8 mouse cellular contexts compared by ENCODE assay signal in the genomic region with DNA sequence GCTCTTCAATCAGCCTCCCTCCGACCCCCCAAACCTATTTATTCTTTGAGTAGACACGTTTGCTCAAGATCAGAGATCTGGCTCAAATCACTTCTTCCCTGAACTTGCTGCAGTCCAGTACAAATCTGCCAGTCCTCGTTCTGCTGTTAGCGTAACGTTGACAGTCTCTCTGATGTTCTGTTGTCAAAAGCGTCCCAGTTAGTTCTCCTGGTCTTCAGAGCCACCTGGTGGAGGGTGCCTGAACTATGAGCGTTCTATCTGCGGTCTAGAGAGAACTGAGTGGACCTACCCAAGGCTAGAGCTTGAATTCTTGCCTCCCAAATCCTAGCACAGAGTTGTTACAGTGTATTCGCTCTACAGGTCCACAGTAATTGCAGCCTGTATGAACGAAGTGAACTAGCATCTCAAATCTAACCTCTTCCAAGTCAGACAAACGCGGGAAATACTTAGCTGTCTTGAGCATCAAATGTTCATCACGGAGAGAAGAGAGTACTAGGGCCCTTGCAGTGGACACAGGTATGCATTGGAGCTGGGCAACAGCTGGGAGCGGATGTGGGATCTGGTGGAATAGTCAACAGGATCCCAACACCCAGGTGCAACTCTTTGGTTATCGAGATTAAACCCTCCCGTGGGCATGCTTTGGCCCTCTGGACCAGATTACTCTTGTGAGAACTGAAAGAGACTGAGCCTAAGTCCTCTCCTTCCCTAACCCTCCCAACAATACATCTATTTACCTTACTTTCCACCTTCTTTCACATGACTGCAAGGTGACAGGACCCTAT. TPM values are rescaled to one million over a fixed set of nuclear protein-coding genes. Genes with fewer than 3 reads are reported as not detected.
DNase-seq lines count a peak whose midpoint lies in the region; ATAC-seq and TF ChIP-seq lines count a peak whose summit lies in the region.

No protein-coding gene starts in this region.

- H3K79me2 ChIP-seq in CH12.LX (replicated peaks; ENCODE audit: control insufficient read depth, extremely low read depth, insufficient read depth, poor library complexity, severe bottlenecking) (peaks cover 2% of the 10 kb centered on the region), myocyte (ENCODE audit: control insufficient read depth, insufficient read depth) (peaks cover 21% of the 10 kb centered on the region)

- DNase-seq in CH12.LX (ENCODE audit: extremely low read depth), result peak; percentile 91
- DNase-seq in kidney, postnatal 0 days (ENCODE audit: low spot score), result peak; percentile 95
- peak; percentile 73 for DNase-seq in liver, embryonic 11.5 days (ENCODE audit: low spot score)

- H3K4me1 ChIP-seq in CH12.LX (ENCODE audit: control insufficient read depth in 1 of 2, insufficient read depth in 2 of 2), result peaks cover 15 to 25% of the 10 kb centered on the region in 2 experiments
- peaks cover 4% of the 10 kb centered on the region; the same call in 1 of the 2 replicates for H3K4me1 ChIP-seq in brown adipose tissue, adult 24 weeks (ENCODE audit: control insufficient read depth, insufficient read depth, insufficient read length, low read length)
- H3K4me1 ChIP-seq in heart, embryonic 12.5 days (replicated peaks), result peaks cover 28% of the 10 kb centered on the region
- peaks cover 8% of the 10 kb centered on the region; the same call in 1 of the 2 replicates for H3K4me1 ChIP-seq in kidney, postnatal 0 days (replicated peaks; ENCODE audit: insufficient read depth, low read length)
- H3K4me1 ChIP-seq in liver, embryonic 11.5 days (replicated peaks; ENCODE audit: control insufficient read depth, insufficient read depth, low read length), result peaks cover 15% of the 10 kb centered on the region
- H3K4me1 ChIP-seq in stomach, embryonic 14.5 days (ENCODE audit: control insufficient read depth, insufficient read depth, low read length), result peaks cover 9% of the 10 kb centered on the region; the same call in 1 of the 2 replicates

- H3K36me3 ChIP-seq in CH12.LX (replicated peaks in 1 of 2; ENCODE audit: control insufficient read depth in 1 of 2, insufficient read depth in 1 of 2, low read length in 1 of 2) (peaks cover 0 to 17% of the 10 kb centered on the region in 2 experiments), myocyte (ENCODE audit: control insufficient read depth, insufficient read depth) (no peaks in the 10 kb centered on the region)
- peaks cover 4% of the 10 kb centered on the region; the same call in 1 of the 2 replicates for H3K36me3 ChIP-seq in heart, embryonic 12.5 days
- H3K36me3 ChIP-seq in kidney, postnatal 0 days (ENCODE audit: insufficient read depth, low read length), result 0 out of 2 replicates have a peak, but pooled peaks cover 3% of the 10 kb centered on the region
- no peaks in the 10 kb centered on the region for H3K36me3 ChIP-seq in liver, embryonic 11.5 days (ENCODE audit: control insufficient read depth, insufficient read depth, low read length)
- peaks cover 2% of the 10 kb centered on the region; the same call in 1 of the 2 replicates for H3K36me3 ChIP-seq in stomach, embryonic 14.5 days (ENCODE audit: control insufficient read depth, insufficient read depth, low read length)

- TF ChIP-seq CTCF in CH12.LX (conservative IDR thresholded peaks at IDR 0.05 in 1 of 2, IDR thresholded peaks at IDR 0.05 in 1 of 2; ENCODE audit: low read depth in 2 of 2, low read length in 2 of 2), result peak; percentile 71 to 99; a peak in 3 of 4 replicates
- peak; percentile 91 for TF ChIP-seq CTCF in kidney, postnatal 0 days (IDR thresholded peaks at IDR 0.05; ENCODE audit: low read depth)

- ATAC-seq in erythroid progenitor cell, adult 5-6 weeks (replicated peaks; ENCODE audit: low FRiP score, poor library complexity, severe bottlenecking), result peak; percentile 80
- ATAC-seq in heart, embryonic 12.5 days (ENCODE audit: insufficient number of reproducible peaks, low FRiP score), result peak; percentile 83
- ATAC-seq in kidney, postnatal 0 days (replicated peaks; ENCODE audit: low FRiP score, low read depth), result peak; percentile 84
- ATAC-seq in liver, embryonic 11.5 days (replicated peaks; ENCODE audit: low FRiP score), result peak; percentile 77
- peak; percentile 78 for ATAC-seq in stomach, embryonic 14.5 days (ENCODE audit: insufficient number of reproducible peaks, insufficient read depth, low FRiP score, low read depth)

- peak overlapping the region; percentile 81; the same call in 1 of the 2 replicates for H3K4me2 ChIP-seq in CH12.LX (ENCODE audit: insufficient read depth, low read depth, poor library complexity, severe bottlenecking)
- peak overlapping the region; percentile 87 for H3K4me2 ChIP-seq in heart, embryonic 12.5 days
- peak overlapping the region; percentile 66 for H3K4me2 ChIP-seq in kidney, postnatal 0 days (ENCODE audit: low read length)
- H3K4me2 ChIP-seq in liver, embryonic 11.5 days, result peak overlapping the region; percentile 92
- H3K4me2 ChIP-seq in myocyte (ENCODE audit: low read depth), result peak overlapping the region; percentile 100
- H3K4me2 ChIP-seq in stomach, embryonic 14.5 days (replicated peaks; ENCODE audit: low read depth, low read length), result peak overlapping the region; percentile 62

- no peak overlapping the region for H3K27ac ChIP-seq in CH12.LX (ENCODE audit: insufficient read depth, low read depth)
- no peak overlapping the region for H3K27ac ChIP-seq in brown adipose tissue, adult 24 weeks (replicated peaks; ENCODE audit: low read depth, low read length)
- no peak overlapping the region for H3K27ac ChIP-seq in heart, embryonic 12.5 days (ENCODE audit: poor library complexity, severe bottlenecking)
- peak overlapping the region; percentile 85; the same call in 1 of the 2 replicates for H3K27ac ChIP-seq in kidney, postnatal 0 days
- H3K27ac ChIP-seq in liver, embryonic 11.5 days (ENCODE audit: low read depth, low read length), result no peak overlapping the region
- H3K27ac ChIP-seq in stomach, embryonic 14.5 days (ENCODE audit: low read length), result no peak overlapping the region

- dilution Hi-C loops in CH12.LX (cut with MboI; ENCODE audit: extremely low pct_ligation_motif_present, extremely low pct_unique_long_range_greater_than_20kb, low sequenced_read_pairs), result no loop called here

- peak overlapping the region; percentile 17 for H3ac ChIP-seq in myocyte (ENCODE audit: control insufficient read depth, insufficient read length)

- TF ChIP-seq POLR2A in CH12.LX (IDR thresholded peaks at IDR 0.05; ENCODE audit: low read depth, low read length) (no peak), myocyte (IDR thresholded peaks at IDR 0.05; ENCODE audit: insufficient read length, low read depth) (no peak)

- 28% methylated on average over 16 of the region's 16 CpGs for WGBS in heart, embryonic 12.5 days
- 33% methylated on average over 16 of the region's 16 CpGs for WGBS in kidney, postnatal 0 days
- WGBS in liver, embryonic 11.5 days, result 28% methylated on average over 16 of the region's 16 CpGs
- 25% methylated on average over 16 of the region's 16 CpGs for WGBS in stomach, embryonic 14.5 days

- no peak overlapping the region for H3K9ac ChIP-seq in CH12.LX (ENCODE audit: insufficient read depth, low read depth)
- H3K9ac ChIP-seq in heart, embryonic 12.5 days, result no peak overlapping the region
- H3K9ac ChIP-seq in kidney, postnatal 0 days (ENCODE audit: low read depth, low read length), result 0 out of 2 replicates have a peak overlapping the region, but pooled peaks have one; percentile 82
- H3K9ac ChIP-seq in liver, embryonic 11.5 days (ENCODE audit: low read depth, low read length), result no peak overlapping the region
- no peak overlapping the region for H3K9ac ChIP-seq in stomach, embryonic 14.5 days (replicated peaks; ENCODE audit: low read depth, low read length)

- H3K9me3 ChIP-seq in CH12.LX (replicated peaks; ENCODE audit: low read length), result no peaks in the 10 kb centered on the region
- no peaks in the 10 kb centered on the region for H3K9me3 ChIP-seq in heart, embryonic 12.5 days (replicated peaks)
- no peaks in the 10 kb centered on the region for H3K9me3 ChIP-seq in kidney, postnatal 0 days (replicated peaks; ENCODE audit: low read length)
- H3K9me3 ChIP-seq in liver, embryonic 11.5 days (ENCODE audit: control insufficient read depth, low read length), result no peaks in the 10 kb centered on the region
- H3K9me3 ChIP-seq in stomach, embryonic 14.5 days (ENCODE audit: control insufficient read depth, low read depth, low read length), result no peaks in the 10 kb centered on the region

- TF ChIP-seq RAD21 in CH12.LX (IDR thresholded peaks at IDR 0.05; ENCODE audit: low read depth, low read length), result peak; percentile 100

- H3K4me3 ChIP-seq in CH12.LX (replicated peaks in 1 of 3; ENCODE audit: low read depth in 2 of 3, low read length in 2 of 3, poor library complexity in 1 of 3), result peak overlapping the region; percentile 36 to 77 (median 41)
- peak overlapping the region; percentile 94 for H3K4me3 ChIP-seq in brown adipose tissue, adult 24 weeks (ENCODE audit: insufficient read depth, low read depth, low read length)
- peak overlapping the region; percentile 69 for H3K4me3 ChIP-seq in heart, embryonic 12.5 days
- peak overlapping the region; percentile 79 for H3K4me3 ChIP-seq in kidney, postnatal 0 days (replicated peaks; ENCODE audit: low read depth, low read length)
- peak overlapping the region; percentile 68 for H3K4me3 ChIP-seq in liver, embryonic 11.5 days (ENCODE audit: low read depth, low read length)
- peak overlapping the region; percentile 39 for H3K4me3 ChIP-seq in myocyte
- peak overlapping the region; percentile 58 for H3K4me3 ChIP-seq in stomach, embryonic 14.5 days (ENCODE audit: low read depth, low read length)

- no peak; the same call in 1 of the 2 replicates for TF ChIP-seq EP300 in CH12.LX (IDR thresholded peaks at IDR 0.05; ENCODE audit: low read length)

- H3K27me3 ChIP-seq in CH12.LX (replicated peaks), result no peaks in the 10 kb centered on the region
- H3K27me3 ChIP-seq in heart, embryonic 12.5 days (replicated peaks), result peaks cover 12% of the 10 kb centered on the region; the same call in 1 of the 2 replicates
- no peaks in the 10 kb centered on the region for H3K27me3 ChIP-seq in kidney, postnatal 0 days (ENCODE audit: insufficient read depth, low read length)
- H3K27me3 ChIP-seq in liver, embryonic 11.5 days (replicated peaks; ENCODE audit: control insufficient read depth, insufficient read depth, low read length), result no peaks in the 10 kb centered on the region
- H3K27me3 ChIP-seq in myocyte (ENCODE audit: control insufficient read depth, insufficient read depth, insufficient read length), result no peaks in the 10 kb centered on the region
- H3K27me3 ChIP-seq in stomach, embryonic 14.5 days (ENCODE audit: control insufficient read depth, insufficient read depth, low read length), result no peaks in the 10 kb centered on the region

- in situ Hi-C loops in CH12.LX (cut with MboI; ENCODE audit: low pct_ligation_motif_present, low pct_unique_long_range_greater_than_20kb, low sequenced_read_pairs), result no loop called here

RNA-seq across cellular contexts. Expression of a gene that starts 0.7 kb away (rescaled TPM):
- 30.5 and 38.7 TPM in 2 replicates for total RNA-seq in CH12.LX (2012; rRNA removed)
- 16.9 and 21.3 TPM in 2 replicates for total RNA-seq in CH12.LX (2014; rRNA removed)
- polyA plus RNA-seq in CH12.LX (2012; ENCODE audit: insufficient read length, low read depth), result 32.3 and 42.8 TPM in 2 replicates
- 1.5 and 3.1 TPM in 2 replicates for polyA plus RNA-seq in brown adipose tissue, adult 24 weeks (2012; ENCODE audit: insufficient read depth, insufficient read length, missing spikeins)
- 6.1 and 16.3 TPM in 2 replicates for total RNA-seq in erythroid progenitor cell, adult 5-6 weeks (2015; ENCODE audit: low replicate concordance)
- total RNA-seq in erythroid progenitor cell, adult 5-6 weeks (2017; ENCODE audit: low replicate concordance), result 9.1 and 16.4 TPM in 2 replicates
- 10.6 and 10.8 TPM in 2 replicates for polyA plus RNA-seq in heart, embryonic 12.5 days (2016; fragmentation: Nextera tagmentation; extraction: Ambion mirVana)
- polyA plus RNA-seq in kidney, postnatal 0 days (2015; fragmentation: Nextera tagmentation; extraction: Ambion mirVana), result 17.9 and 19.6 TPM in 2 replicates
- polyA plus RNA-seq in liver, embryonic 11.5 days (2014; fragmentation: Nextera tagmentation; extraction: Ambion mirVana), result 10.6 and 15.5 TPM in 2 replicates
- polyA plus RNA-seq in myocyte (2012; fragmentation: generic; extraction: Trizol), result 10.8 TPM
- polyA plus RNA-seq in stomach, embryonic 14.5 days (2014; fragmentation: Nextera tagmentation; extraction: Ambion mirVana), result 28.8 and 30.4 TPM in 2 replicates

RNA-seq across cellular contexts. Expression of a gene that starts 44.8 kb away (rescaled TPM):
- total RNA-seq in CH12.LX (2012; rRNA removed) (2.5 and 3.1 TPM in 2 replicates), CH12.LX (2014; rRNA removed) (1.5 and 1.6 TPM in 2 replicates)
- polyA plus RNA-seq in CH12.LX (2012; ENCODE audit: insufficient read length, low read depth) (3.9 and 4.4 TPM in 2 replicates), myocyte (2012; fragmentation: generic; extraction: Trizol) (12.0 TPM)
- 16.6 and 19.4 TPM in 2 replicates for polyA plus RNA-seq in brown adipose tissue, adult 24 weeks (2012; ENCODE audit: insufficient read depth, insufficient read length, missing spikeins)
- total RNA-seq in erythroid progenitor cell, adult 5-6 weeks (2015; ENCODE audit: low replicate concordance), result 37.5 and 56.2 TPM in 2 replicates
- 29.3 and 63.0 TPM in 2 replicates for total RNA-seq in erythroid progenitor cell, adult 5-6 weeks (2017; ENCODE audit: low replicate concordance)
- polyA plus RNA-seq in heart, embryonic 12.5 days (2016; fragmentation: Nextera tagmentation; extraction: Ambion mirVana), result 31.3 and 31.6 TPM in 2 replicates
- polyA plus RNA-seq in kidney, postnatal 0 days (2015; fragmentation: Nextera tagmentation; extraction: Ambion mirVana), result 29.9 and 33.8 TPM in 2 replicates
- 14.8 and 15.0 TPM in 2 replicates for polyA plus RNA-seq in liver, embryonic 11.5 days (2014; fragmentation: Nextera tagmentation; extraction: Ambion mirVana)
- polyA plus RNA-seq in stomach, embryonic 14.5 days (2014; fragmentation: Nextera tagmentation; extraction: Ambion mirVana), result 36.3 and 36.8 TPM in 2 replicates

Comparison
In these comparisons a context has a peak if more than half of its experiments do, and no peak if none do; other contexts are left out.
1. H3K4me3 ChIP-seq: peak in every context shown above with its lines; median percentile 94 in brown adipose tissue, adult 24 weeks; 79 in kidney, postnatal 0 days; 69 in heart, embryonic 12.5 days; 68 in liver, embryonic 11.5 days; 58 in stomach, embryonic 14.5 days; 41 in CH12.LX; 39 in myocyte.